Mouse (Mus musculus) cerebellum, adult 2 months (tissue): ENCODE measurements around the gene Rbm15b. TPM values are rescaled to one million over a fixed set of nuclear protein-coding genes. Genes with fewer than 3 reads are reported as not detected.

Experiments used
- DNase-seq, 2 experiments: peaks; one replicate each; pipeline ENCODE4 v3.0.0; 2021
- H3K27ac ChIP-seq: fragments of 200-500 bp; 2 replicates; pipeline ENCODE4 v1.5.1; 2012; ENCODE audit warnings: low read length, control low read depth, inconsistent platforms; ENCODE audit not compliant: insufficient read depth
- H3K27me3 ChIP-seq: fragments of 200-500 bp; 2 replicates; pipeline ENCODE4 v1.6.1; 2012; ENCODE audit warnings: inconsistent platforms, mild to moderate bottlenecking, low read length, moderate library complexity; ENCODE audit not compliant: control insufficient read depth, insufficient read depth
- H3K4me1 ChIP-seq: fragments of 200-500 bp; 2 replicates; pipeline ENCODE4 v1.6.1; 2011; ENCODE audit warnings: low read length; ENCODE audit not compliant: control insufficient read depth, insufficient read depth
- H3K4me3 ChIP-seq: fragments of 200-500 bp; replicated peaks from 2 replicates; pipeline ENCODE3; 2011; ENCODE audit warnings: mild to moderate bottlenecking, low read depth, low read length, control low read depth; ENCODE audit not compliant: insufficient read depth
- CTCF ChIP-seq: fragments of 200-500 bp; IDR thresholded peaks from 2 replicates; pipeline ENCODE4 v1.5.1; 2011; ENCODE audit warnings: low read depth, mild to moderate bottlenecking, control low read depth, low read length, moderate library complexity, borderline replicate concordance; ENCODE audit not compliant: insufficient read depth
- POLR2A ChIP-seq: fragments of 200-500 bp; IDR thresholded peaks from 2 replicates; pipeline ENCODE4 v1.6.1; 2011; ENCODE audit warnings: low read length, control low read depth, borderline replicate concordance; ENCODE audit not compliant: insufficient read depth
- WGBS: fragments of 180-500 bp; shearing (Covaris S2); methylation state at CpG from one replicate; pipeline ENCODE4 v1.1.7; 2018; 5-methylcytosine and 5-hydroxymethylcytosine counted together
- polyA plus RNA-seq: library from polyadenylated mRNA; depleted of rRNA; stranded (reverse); fragments of >200 nt; gene quantifications from 2 replicates; pipeline ENCODE4 v1.2.3, GENCODE M21; 2012; rRNA removed

Gene Rbm15b
- polyA plus RNA-seq, 1 experiment: 13.1 TPM

DNA sequence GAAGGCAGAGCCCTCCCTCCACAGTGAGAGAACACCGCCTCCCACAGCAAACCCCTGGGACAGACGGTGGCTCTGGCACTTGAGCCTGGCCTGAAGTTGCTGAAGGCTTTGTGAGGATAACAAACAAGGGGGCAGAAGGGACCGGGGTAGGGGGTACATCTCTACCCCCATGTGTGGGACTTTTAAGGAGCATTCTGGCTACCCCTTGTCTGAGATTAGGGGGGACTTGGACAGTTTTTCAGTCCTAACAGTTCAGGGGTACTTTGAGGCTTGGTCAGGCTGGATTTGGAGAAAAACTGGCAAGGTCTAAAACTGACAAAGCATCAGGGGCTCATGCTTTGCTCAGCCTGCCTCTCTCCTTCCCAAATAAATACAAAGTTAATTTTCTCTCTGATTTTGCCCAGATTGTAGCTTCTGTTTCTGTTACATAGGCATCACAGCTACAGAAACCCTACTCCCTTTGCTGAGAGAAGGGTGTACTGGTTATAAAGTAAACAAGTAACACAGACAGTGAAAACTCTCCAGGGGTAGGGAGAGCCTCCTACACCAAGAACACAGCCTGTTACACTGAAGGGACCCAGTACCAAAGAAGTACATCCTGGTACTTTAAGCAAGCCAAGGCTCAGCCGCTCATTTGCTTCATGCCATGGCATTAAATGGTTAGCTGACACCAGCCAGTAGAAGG lies 6.0 kb downstream of the Rbm15b start:
- WGBS: 39% methylated on average over 4 of the region's 4 CpGs
- no peak for TF ChIP-seq CTCF
- TF ChIP-seq POLR2A: no peak
- no peak overlapping the region for H3K27ac ChIP-seq
- DNase-seq: no peak
- H3K27me3 ChIP-seq: no peaks in the 10 kb centered on the region
- no peak overlapping the region for H3K4me3 ChIP-seq
- peaks cover 24% of the 10 kb centered on the region for H3K4me1 ChIP-seq

DNA sequence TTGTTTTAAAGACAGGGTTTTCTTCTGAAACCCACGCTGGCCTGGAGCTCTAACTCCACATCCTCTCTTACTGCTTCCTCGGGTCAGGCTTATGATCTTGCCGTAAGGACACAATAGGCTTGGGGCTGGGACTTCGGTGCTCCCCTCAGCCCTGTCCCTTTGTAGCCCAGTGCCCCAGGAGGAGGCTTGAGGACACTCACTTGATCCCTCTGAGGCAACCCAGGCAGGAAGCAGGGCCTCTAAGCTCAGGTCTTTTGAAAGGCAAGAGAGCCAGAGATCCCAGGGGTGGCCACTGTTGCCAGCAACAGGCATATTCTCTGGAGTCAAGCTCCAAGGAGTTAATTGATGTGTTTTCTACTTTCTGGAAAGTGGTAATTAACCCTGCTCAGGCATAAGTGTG lies 7.8 kb downstream of the Rbm15b start:
- TF ChIP-seq POLR2A (no peak), CTCF (no peak)
- no peak overlapping the region for H3K4me3 ChIP-seq
- WGBS: 55% methylated on average over 4 of the region's 4 CpGs
- no peaks in the 10 kb centered on the region for H3K27me3 ChIP-seq
- DNase-seq: no peak
- peaks cover 14% of the 10 kb centered on the region for H3K4me1 ChIP-seq
- no peak overlapping the region for H3K27ac ChIP-seq

DNA sequence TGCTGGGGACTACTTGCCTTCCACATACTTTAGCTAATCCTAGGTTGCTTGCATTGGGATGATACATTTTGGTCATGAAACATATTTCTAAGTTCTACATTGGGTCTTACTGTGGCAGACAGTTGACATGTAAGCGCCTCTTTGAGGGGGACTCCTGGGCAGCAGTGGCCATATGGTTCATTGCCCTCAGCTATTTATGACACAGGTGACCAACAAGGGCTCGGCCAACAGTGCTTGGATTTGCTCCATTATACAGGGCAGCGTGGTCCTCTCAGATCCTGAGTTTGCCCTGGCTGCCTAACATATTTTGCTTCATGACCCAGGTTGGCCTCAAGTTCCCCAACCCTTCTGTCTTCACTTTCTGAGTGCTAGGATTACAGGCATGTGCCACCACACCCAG lies 10.6 kb downstream of the Rbm15b start:
- Histone ChIP-seq H3K4me3 (no peak overlapping the region), H3K27me3 (no peaks in the 10 kb centered on the region), H3K27ac (no peak overlapping the region), H3K4me1 (peaks cover 4% of the 10 kb centered on the region)
- DNase-seq: peak in 1 of 2 experiments; percentile 43
- WGBS: 15% methylated on average over 3 of the region's 3 CpGs
- TF ChIP-seq CTCF (no peak), POLR2A (no peak)

DNA sequence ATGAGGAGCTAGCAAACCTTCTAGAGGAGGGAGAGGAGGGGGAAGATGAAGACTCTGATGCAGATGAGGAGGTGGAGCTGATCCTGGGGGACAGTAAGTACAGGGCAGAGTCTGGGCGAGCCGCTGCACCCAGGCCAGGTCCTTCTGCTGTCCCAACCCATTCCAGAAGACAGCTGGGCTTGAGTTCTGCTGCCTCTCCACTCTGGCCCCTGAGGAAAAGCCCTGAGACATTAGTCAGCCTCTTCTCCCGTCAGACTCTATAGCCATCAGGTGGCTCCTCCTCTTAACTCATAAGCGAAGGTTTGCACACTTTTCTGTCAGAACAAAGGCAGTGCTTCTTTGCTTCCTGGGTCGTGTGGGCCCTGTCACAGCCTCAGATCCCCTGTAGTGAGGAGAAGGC lies 13.0 kb downstream of the Rbm15b start:
- DNase-seq: no peak
- no peak for TF ChIP-seq POLR2A
- WGBS: 79% methylated on average over 5 of the region's 5 CpGs
- Histone ChIP-seq H3K4me1 (peaks cover 4% of the 10 kb centered on the region), H3K27ac (no peak overlapping the region), H3K27me3 (no peaks in the 10 kb centered on the region), H3K4me3 (no peak overlapping the region)

DNA sequence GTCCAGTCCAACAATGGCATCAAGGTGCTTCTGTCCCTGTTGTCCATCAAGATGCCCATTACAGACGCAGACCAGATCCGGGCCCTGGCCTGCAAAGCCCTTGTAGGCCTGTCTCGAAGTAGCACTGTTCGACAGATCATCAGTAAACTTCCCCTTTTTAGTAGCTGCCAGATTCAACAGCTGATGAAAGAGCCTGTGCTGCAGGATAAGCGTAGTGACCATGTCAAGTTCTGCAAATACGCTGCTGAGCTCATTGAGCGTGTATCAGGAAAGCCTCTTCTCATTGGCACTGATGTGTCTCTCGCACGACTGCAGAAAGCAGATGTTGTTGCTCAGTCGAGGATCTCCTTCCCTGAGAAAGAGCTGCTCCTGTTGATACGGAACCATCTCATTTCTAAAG lies 29.2 kb downstream of the Rbm15b start:
- Histone ChIP-seq H3K27me3 (no peaks in the 10 kb centered on the region), H3K27ac (no peak overlapping the region), H3K4me3 (no peak overlapping the region), H3K4me1 (no peaks in the 10 kb centered on the region)
- TF ChIP-seq CTCF (no peak), POLR2A (no peak)
- WGBS: 88% methylated on average over 11 of the region's 11 CpGs
- no peak for DNase-seq

DNA sequence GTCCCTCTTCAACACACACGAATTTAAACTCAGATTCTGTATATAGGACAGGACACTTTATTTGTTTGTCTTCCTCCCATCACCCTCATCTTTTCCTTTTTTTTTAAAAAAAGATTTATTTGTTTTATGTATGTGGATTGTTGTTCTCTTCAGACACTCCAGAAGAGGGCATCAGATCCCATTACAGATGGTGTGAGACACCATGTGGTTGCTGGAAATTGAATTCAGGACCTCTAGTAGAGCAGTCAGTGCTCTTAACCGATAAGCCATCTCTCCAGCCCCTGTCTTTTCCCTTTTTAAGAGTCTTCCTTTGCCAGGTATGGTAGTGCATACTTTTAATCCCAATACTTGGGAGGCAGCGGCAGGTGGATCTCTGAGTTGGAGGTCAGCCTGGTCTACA lies 30.6 kb downstream of the Rbm15b start:
- Histone ChIP-seq H3K27ac (no peak overlapping the region), H3K4me3 (no peak overlapping the region), H3K4me1 (no peaks in the 10 kb centered on the region), H3K27me3 (no peaks in the 10 kb centered on the region)
- 74% methylated on average over 3 of the region's 3 CpGs for WGBS
- TF ChIP-seq POLR2A (no peak), CTCF (no peak)
- no peak for DNase-seq

DNA sequence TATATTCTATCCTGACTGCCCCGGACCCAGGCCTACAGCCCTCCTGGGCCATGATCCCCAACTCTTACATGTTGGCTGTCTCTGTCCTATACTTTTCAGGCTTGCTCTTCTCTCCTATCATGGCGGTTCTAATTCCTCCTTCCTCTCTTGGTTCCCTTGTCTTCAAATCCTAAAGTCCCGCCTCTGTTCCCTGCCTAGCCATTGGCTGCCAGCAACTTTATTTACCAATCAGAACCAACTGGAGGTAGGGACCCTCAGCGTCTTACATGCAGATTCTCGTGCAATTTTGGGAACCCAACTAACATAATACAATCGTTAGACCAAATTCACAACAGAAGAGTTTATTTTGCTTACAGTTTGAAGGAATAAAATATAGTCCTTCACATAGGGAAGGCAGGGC lies 44.4 kb downstream of the Rbm15b start:
- Histone ChIP-seq H3K27ac (no peak overlapping the region), H3K27me3 (no peaks in the 10 kb centered on the region), H3K4me3 (no peak overlapping the region), H3K4me1 (no peaks in the 10 kb centered on the region)
- DNase-seq: no peak
- TF ChIP-seq POLR2A: no peak
- no peak for TF ChIP-seq CTCF
- 90% methylated on average over 6 of the region's 6 CpGs for WGBS

DNA sequence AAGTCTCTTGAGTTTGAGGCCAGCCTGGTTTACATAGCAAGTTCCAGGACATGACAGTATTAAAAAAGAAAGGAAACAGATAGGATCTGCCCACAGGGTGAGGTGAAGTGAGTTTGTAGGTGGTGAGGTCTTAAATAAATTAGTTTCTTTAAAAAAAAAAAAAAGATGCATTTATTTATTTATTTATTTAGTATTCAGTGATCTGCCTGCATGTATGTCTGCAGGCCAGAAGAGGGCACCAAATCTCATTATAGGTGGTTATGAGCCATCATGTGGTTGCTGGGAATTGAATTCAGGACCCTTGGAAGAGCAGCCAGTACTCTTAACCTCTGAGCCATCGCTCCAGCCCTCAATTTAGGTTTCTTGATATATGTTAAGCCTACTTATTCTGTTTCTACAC lies 46.7 kb downstream of the Rbm15b start:
- Histone ChIP-seq H3K4me1 (no peaks in the 10 kb centered on the region), H3K27ac (no peak overlapping the region), H3K4me3 (no peak overlapping the region), H3K27me3 (no peaks in the 10 kb centered on the region)
- 96% methylated on average over 1 of the region's 1 CpGs for WGBS
- no peak for DNase-seq
- no peak for TF ChIP-seq CTCF
- no peak for TF ChIP-seq POLR2A

Other genes starting within 250 kb of the Rbm15b start
- gene Grm2, start 231.3 kb downstream of the Rbm15b start, polyA plus RNA-seq: 17.1 and 20.5 TPM in 2 replicates
- gene Tex264, start 201.5 kb downstream of the Rbm15b start, polyA plus RNA-seq: 96.5 and 102 TPM in 2 replicates
- 10.7 and 12.3 TPM in 2 replicates for gene Rad54l2, start 98.2 kb downstream of the Rbm15b start, polyA plus RNA-seq
- gene Dcaf1, start 65.6 kb downstream of the Rbm15b start, polyA plus RNA-seq: 23.4 and 26.2 TPM in 2 replicates
- 54.9 and 67.1 TPM in 2 replicates for gene Manf, start 4.6 kb upstream of the Rbm15b start, polyA plus RNA-seq